Mouse (Mus musculus): Measurements from ENCODE around the gene Mmp19.

GRCm38 (mm10) chr10:128823821-128824220 is 33.1 kb downstream of the Mmp19 start:
- TF ChIP-seq POLR2A (IDR thresholded peaks at IDR 0.05; ENCODE audit: control insufficient read depth in 1 of 2, insufficient read depth in 1 of 2, low read depth in 1 of 2, low read length in 2 of 2, poor library complexity in 1 of 2) (no peak), CTCF (IDR thresholded peaks at IDR 0.05 in 2 of 3, conservative IDR thresholded peaks at IDR 0.05 in 1 of 3; ENCODE audit: control insufficient read depth in 1 of 3, insufficient read depth in 1 of 3, low read depth in 2 of 3, low read length in 3 of 3, poor library complexity in 1 of 3, severe bottlenecking in 1 of 3) (no peak), NRF1 (IDR thresholded peaks at IDR 0.05; ENCODE audit: insufficient read depth, low read depth, low read length, poor library complexity, severe bottlenecking) (no peak), GABPA (IDR thresholded peaks at IDR 0.05; ENCODE audit: low read depth, low read length) (no peak), TAL1 (IDR thresholded peaks at IDR 0.05; ENCODE audit: low read length) (no peak), GATA1 (IDR thresholded peaks at IDR 0.05; ENCODE audit: low read depth, low read length) (no peak), MAFK (IDR thresholded peaks at IDR 0.05; ENCODE audit: borderline replicate concordance, low read depth, low read length) (no peak), MAZ (IDR thresholded peaks at IDR 0.05; ENCODE audit: low read depth, low read length) (no peak)

All from MEL (cell line).